Mouse (Mus musculus) lung, postnatal 14 days (tissue): Measurements from ENCODE around the gene Clk1.

Source experiments
- DNase-seq: peaks from one replicate; pipeline ENCODE4 v3.0.0; 2021

The Clk1 gene

DNA sequence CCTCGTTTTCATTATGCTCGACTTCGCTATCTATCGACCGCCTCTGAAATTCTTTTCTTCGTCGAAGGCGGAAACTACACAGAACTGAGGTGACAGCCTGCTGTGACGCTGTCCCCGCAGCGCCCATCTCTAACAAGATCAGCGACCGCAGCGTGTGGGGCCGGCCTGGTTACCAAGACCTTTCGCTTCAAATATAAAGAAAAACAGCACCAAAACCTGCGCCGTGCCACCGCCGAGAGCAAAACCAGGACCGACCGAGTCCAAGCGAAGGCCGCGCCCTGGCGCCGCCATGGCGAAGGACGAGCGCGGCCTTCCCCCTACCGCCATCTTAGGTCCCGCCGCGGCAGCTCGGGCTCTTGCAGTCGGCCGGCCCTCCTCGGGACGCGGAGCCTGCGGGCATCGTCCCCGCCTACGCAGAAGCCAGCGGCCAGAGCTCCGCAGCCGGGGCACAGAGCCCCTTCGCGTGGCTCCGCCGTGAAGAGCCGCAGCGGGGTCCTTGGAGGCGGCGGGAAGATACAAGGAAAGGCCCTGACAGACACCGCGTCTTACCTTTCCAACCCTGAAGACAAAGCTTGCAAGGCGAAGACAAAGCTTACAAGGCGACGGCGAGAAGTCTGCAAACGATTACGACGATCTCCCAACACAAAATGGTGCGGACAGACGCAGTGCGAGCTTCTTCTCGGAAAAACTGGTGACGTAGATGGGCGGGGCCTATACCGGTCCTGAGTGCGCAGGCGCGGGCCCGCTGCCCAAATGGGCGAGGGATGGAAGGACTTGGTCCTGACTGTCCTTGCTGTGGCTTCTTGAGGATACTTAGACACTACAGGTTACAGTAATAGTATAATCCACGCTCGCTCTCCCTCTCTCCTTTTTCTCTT is at the start of gene Clk1:
TSS of gene Clk1 (minus strand) at position 696 of the 878 bp plus-strand sequence.
- peak; percentile 99 for DNase-seq

DNA sequence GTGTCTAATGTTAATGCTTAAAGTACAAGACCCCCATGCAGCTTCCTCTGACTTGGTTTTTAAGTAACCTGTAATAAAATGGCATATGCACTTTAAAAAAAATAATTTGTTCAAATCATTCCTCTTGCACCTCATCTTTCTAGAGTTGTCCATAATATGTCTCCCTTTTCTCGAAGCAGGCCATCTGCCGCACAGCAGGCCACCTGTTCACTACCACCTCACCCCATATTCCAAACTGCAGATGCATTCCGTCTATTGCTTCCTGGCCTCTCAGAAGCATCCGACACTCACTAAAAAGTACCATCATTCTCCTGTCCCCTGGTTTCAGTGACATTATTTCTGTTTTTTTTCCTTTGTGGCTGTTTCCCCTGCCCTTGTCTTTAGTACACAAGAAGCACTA is 41.7 kb upstream of the Clk1 start:
- DNase-seq, result no peak

- DNase-seq, result no peak
Observed at GRCm38 (mm10) chr1:58465042-58465441, 41.2 kb upstream of the Clk1 start.

DNA sequence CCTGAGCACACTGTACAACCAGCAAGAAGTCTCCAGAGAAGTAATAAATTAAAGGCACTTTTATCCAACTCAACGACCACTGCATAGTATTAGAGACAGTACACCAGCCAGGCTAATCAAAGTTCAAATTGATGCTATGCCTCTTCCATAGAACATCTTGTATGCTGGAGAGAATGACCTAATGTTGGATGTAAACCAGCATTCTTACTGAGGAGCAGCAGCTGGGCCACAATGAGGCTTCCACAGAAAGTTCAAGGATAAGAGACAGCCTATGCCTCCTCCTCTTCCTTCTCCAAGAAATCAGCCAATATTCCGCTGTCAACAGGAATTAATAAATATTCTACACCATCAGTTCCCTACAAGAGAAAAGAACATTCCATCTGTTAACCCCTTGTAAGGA is 40.1 kb upstream of the Clk1 start:
- no peak for DNase-seq

GRCm38 (mm10) chr1:58460566-58460965 is 36.7 kb upstream of the Clk1 start:
- no peak for DNase-seq

GRCm38 (mm10) chr1:58458867-58459266 is 35.0 kb upstream of the Clk1 start:
- DNase-seq, result no peak

GRCm38 (mm10) chr1:58458175-58458574 is 34.3 kb upstream of the Clk1 start:
- DNase-seq, result no peak

DNA sequence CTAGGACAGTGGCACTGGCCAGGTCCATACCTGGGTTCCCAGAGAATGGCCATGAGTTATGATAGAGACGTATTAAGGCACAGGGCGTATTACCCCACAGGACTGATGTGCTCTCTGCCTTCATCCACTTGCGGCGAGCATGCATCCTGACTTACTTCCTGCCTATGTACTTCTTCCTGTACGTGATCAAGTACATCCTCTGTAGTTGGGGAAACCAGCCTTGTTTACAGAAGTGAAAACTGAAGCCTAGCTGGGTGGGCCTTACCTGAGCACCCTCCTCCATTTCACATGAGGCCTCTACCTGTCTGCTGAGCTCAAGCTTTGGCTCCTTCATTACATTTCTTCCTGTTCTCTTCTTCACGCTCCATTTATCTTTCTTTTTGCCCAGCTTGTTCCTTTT is 30.4 kb upstream of the Clk1 start:
- no peak for DNase-seq

DNA sequence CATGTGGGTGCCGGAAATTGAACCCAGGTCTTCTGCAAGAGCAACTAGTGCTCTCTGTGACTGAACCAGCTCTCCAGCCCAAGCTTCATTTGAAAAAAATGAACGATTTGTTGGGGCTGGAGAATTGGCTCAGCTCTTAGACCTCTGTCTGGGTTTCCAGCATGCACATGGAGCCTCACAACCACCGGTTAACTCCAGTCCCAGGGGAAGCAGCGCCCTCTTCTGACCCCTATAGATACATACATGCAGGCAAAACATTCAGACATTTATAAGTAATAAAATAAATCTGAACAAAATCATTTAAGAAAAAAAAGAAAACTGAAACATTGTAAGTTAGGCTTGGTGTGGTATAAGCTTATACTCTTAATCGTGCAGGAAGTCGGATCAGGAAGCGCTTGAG is 24.5 kb upstream of the Clk1 start:
- DNase-seq, result no peak

DNA sequence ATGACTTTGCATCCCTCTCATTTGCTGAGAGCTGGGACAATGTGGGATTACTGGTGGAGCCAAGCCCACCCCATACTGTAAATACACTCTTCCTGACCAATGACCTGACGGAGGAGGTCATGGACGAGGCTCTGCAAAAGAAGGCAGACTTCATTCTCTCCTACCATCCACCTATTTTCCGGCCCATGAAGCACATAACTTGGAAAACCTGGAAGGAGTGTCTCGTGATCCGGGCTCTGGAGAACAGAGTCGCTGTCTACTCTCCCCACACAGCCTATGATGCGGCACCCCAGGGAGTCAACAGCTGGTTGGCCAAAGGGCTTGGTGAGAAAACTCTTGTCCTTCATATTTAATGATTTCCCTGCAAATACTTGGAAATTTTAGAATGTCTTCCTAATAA is 23.9 kb upstream of the Clk1 start:
- DNase-seq, result no peak

GRCm38 (mm10) chr1:58445861-58446260 is 22.0 kb upstream of the Clk1 start:
- DNase-seq, result no peak

DNA sequence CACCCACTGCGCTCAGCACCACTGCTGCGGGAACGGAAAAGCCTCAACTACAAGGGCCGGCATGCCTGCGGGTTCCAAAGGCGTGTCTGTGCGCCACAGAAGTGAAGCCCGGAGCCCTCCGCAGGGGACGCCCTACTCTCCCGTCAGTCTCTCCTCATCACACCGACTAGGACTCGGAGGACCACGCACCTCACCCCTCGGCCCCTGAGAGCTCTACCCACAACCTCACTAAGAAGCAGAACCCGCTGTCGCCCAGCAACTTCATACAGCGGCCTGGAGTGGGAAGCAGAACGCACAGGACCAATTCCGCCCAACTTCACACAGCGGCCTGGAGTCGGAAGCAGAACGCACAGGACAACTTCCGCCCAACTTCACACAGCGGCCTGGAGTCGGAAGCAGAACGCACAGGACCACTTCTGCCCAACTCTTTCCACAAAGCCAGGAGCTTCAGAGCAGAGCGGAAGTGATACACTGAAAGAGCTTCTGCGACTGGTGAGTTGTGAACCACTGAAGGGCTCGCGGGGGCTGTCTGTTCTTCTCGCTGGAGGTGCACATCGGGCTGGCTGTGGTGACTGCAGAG is 21.4 kb upstream of the Clk1 start, which contains the start of the genes Nif3l1 and Ppil3:
TSS of gene Nif3l1 (plus strand) at position 9 of the 580 bp plus-strand sequence.
TSS of gene Ppil3 (minus strand) at position 344 of the 580 bp plus-strand sequence.
- peak; percentile 78 for DNase-seq

DNA sequence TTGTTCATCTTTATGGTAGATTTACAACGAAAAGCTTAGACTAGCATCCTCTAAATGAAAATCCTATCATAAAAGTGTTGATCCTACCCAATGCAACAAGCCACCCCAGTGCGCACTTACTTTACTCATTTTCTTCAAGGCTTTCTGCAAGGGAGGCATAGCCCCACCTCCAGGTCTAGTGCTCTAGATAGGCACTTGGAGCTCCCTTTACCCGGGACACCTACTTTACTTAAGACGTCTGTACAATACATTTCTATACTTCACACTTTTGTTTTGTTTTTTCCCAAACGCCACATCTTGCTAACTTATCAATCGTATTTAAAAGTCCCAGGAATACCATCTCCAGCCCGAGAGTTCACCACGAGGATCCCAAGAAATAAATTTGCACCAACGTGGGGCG is 20.8 kb upstream of the Clk1 start:
- DNase-seq, result no peak

- no peak for DNase-seq
Observed at GRCm38 (mm10) chr1:58424551-58424950, 685 bp upstream of the Clk1 start.

- peak; percentile 53 for DNase-seq
Observed at GRCm38 (mm10) chr1:58422879-58423278, 987 bp downstream of the Clk1 start.

DNA sequence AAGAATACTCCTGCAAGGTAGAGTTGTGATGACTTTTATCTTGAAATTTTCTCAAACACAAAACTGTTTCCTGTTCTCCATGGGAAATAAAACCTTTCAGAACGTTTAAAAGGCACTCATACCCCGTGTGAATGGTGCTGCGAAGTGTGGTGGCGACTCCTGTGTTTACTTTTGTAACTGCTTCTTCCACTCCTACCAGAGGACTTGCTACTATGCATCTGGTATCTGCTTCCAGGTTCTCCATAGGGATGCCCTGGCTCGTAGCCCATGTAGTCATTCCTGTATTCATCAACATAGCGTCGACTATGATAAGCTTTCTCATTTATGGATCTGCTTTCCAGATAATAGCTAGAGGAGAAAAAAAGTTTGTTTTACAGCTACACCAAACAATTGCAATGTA is 2.9 kb downstream of the Clk1 start:
- no peak for DNase-seq

GRCm38 (mm10) chr1:58420032-58420431 is 3.8 kb downstream of the Clk1 start:
- no peak for DNase-seq

- no peak for DNase-seq
Observed at GRCm38 (mm10) chr1:58416048-58416447, 7.8 kb downstream of the Clk1 start.

DNA sequence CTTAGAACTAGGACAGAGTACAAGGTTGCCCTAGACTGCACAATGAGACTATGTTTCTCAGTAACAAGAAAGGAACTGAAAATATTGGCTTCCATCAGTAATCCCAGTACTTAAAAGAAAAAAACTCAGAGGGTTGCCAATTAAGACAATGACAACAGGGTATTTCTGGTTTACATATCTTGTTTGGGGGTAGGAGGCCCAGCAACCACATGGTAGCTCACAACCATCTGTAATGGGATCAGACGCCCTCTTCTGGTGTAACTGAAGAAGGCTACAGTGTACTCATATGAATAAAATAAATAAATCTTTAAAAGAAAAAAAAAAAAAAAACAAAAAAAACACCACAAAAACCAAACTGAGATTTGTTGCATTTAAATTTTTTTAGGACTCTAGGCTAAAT is 8.4 kb downstream of the Clk1 start:
- DNase-seq, result no peak

- DNase-seq, result no peak
Observed at GRCm38 (mm10) chr1:58410776-58411175, 13.1 kb downstream of the Clk1 start.

DNA sequence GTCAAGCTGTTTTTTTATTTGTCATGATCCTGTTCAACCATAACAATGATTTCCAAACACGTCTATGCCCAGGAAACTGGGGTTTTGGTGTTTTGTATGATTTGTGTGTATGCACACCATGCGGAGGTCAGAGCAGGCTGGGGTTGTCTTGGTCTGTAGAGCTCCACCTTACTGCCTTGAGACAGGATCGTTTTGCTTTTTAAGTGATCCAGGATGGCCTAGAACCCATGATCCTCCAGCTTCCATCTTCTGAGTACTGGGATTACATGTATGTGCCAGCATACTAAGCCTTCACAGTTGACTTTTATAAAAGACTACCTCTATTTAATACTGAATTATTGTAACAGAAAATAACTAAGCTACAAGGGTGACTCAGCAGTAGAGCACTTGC is 13.7 kb downstream of the Clk1 start:
- no peak for DNase-seq

- DNase-seq, result no peak
Observed at GRCm38 (mm10) chr1:58409553-58410197, 14.2 kb downstream of the Clk1 start.

- DNase-seq, result no peak
Observed at GRCm38 (mm10) chr1:58408141-58408540, 15.7 kb downstream of the Clk1 start.

GRCm38 (mm10) chr1:58407321-58407720 is 16.5 kb downstream of the Clk1 start:
- DNase-seq, result no peak
